Mouse (Mus musculus): Measurements from ENCODE around the gene Nde1.
"Not testable (repeated sequence)": the region's sequence is repeated elsewhere in the genome, so short reads cannot be mapped to it uniquely, and the experiment has no call there.

Nde1 gene

DNA sequence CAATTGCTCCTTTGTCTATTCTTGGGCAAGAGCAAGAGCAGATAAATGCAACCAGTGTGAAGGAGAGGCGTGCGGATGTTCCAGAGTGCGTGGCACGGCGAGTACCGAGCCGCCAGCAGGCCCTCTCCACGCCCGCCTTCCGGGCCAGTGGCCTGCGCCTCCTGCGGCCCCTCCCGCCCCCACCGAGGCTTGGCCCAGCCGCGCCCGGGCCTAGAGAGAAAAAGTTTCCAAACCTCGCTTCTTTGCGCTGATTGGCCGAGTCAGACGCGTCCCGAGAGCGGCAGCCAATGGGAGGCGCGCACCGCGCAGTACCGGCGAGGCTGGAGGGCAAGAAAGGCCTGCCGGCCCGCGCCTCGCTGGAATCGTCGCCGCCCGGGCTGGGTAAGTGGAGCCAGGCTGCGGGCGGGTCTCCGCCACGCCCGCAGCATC is at the start of gene Nde1, which contains the start of gene Marf1:
Gene Nde1, plus strand, starts transcription at position 288 of the 429 bp plus-strand sequence.
Gene Marf1, minus strand, starts transcription at position 364 of the 429 bp plus-strand sequence.
- DNase-seq (ENCODE audit: low spot score) = peak; percentile 57

GRCm38 (mm10) chr16:14117299-14117698 is 45.8 kb upstream of the Nde1 start:
- no peak for DNase-seq (ENCODE audit: low spot score)

DNA sequence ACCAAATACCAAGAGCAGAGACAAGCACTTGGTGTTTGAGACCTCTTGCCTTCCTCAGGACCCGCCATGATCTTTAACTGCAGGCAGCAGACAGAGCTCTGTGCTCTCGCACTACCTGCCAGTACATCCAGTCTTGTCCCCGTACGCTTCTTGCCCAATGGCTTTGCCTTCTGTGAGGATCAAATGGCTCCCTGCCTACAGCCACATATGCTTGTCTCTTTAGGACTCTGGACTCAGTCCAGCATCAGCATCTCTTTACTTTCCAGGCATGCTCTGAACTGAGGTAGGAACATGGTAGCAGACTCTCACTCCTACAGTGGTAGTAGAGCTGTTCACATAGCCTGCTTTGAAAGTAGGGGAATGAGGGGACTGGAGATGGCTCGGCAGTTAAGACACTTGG is 42.1 kb upstream of the Nde1 start:
- DNase-seq (ENCODE audit: low spot score) = no peak

DNA sequence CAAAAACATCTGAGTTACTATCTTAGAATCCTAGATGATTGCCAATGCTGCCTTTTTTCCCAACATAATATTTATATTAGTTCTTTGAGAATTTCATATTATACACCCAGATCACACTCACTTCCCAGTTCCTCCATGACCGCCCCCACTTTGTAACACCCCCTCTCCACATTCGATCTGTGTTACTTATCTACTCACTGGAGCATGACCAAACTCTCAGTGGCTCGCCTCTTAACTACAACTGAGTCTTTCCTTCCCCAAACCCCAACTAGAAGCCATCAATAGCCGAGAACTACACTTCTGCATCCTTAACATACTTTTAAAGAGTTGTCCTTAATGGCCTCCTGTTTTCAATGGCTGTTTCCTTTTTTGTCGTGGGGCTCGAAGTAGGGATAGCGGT is 41.5 kb upstream of the Nde1 start:
- DNase-seq (ENCODE audit: low spot score) = no peak

GRCm38 (mm10) chr16:14122586-14122985 is 40.5 kb upstream of the Nde1 start:
- no peak for DNase-seq (ENCODE audit: low spot score)

- DNase-seq (ENCODE audit: low spot score) = no peak
Measured at GRCm38 (mm10) chr16:14123901-14124300, 39.2 kb upstream of the Nde1 start.

- DNase-seq (ENCODE audit: low spot score) = no peak
Measured at GRCm38 (mm10) chr16:14124709-14125108, 38.4 kb upstream of the Nde1 start.

DNA sequence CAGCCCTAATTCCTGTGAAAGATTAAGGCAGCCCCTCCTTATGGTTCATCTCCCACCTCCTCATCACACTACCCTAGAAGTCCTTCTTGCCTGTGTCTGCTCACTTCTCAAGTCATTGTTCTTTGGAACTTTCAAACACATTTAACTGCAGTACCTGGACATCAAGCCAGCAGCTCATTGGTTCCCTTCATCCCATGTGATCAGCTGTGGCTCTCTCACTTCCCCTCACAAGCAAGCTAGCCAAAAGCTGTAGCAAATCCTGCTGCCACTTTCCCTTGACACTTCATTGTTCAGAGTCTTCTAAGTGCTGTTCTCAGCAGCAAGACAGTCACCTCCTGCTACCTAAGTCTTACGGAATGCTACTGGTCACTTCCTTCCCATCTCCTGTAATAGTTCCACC is 37.8 kb upstream of the Nde1 start:
- no peak for DNase-seq (ENCODE audit: low spot score)

GRCm38 (mm10) chr16:14128977-14129376 is 34.1 kb upstream of the Nde1 start:
- no peak for DNase-seq (ENCODE audit: low spot score)

DNA sequence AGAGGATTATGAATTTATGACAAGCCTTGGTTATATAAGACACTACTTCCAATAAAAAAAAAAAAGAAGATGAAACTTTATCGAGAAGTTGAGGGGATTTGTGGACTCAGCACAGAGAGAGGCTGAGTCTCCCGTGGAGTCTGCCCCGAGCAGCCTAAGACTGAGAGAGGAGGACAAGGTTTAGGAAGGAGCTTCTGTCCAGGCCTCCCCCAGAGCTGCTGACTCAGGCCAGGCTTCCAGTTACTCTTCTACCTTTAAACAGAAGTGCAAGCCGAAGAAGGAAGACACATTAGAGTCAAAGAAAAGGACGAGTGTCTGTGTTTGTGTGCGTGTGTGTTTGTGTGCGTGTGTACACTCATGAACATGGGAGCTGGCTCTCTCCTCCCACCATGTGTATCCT is 32.3 kb upstream of the Nde1 start:
- no peak for DNase-seq (ENCODE audit: low spot score)

DNA sequence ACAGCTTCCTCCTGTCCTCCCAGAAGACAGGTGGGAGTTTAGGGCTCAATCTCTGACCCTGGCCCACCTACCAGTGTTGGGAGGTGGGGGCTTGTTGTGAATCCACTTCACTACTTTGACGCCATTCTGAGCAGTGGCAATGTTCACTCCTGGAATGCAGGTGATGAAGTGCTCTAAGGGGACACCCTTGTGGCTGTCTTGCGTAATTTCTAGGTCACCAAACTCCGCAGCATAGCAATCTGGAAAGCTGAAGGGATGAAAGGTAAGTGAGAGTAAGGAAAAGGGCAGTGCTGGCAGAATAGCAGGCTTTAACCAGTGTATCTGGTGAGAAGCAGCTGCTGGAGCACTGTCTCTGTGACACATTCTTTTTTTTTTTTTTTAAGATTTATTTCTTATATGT is 31.7 kb upstream of the Nde1 start:
- DNase-seq (ENCODE audit: low spot score) = no peak

GRCm38 (mm10) chr16:14131838-14132237 is 31.2 kb upstream of the Nde1 start:
- DNase-seq (ENCODE audit: low spot score) = no peak

DNA sequence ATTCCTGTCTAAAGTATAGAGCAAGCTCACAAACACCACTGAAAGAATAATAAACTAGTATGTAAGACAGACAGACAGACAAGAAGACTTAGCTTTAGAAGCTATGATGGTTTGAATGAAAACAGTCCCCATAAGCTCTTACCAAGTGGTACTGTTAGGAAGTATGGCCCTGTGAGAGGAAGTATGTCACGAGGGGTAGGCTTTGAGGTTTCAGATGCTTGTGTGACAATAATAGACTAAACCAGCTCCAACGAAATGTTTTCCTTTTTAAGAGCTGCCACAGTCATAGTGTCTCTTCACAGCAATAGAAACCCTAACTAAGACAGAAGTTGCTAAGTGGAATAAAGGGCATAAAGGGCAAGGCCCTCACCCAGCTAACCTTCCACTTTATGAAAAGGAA is 28.1 kb upstream of the Nde1 start:
- DNase-seq (ENCODE audit: low spot score) = no peak

DNA sequence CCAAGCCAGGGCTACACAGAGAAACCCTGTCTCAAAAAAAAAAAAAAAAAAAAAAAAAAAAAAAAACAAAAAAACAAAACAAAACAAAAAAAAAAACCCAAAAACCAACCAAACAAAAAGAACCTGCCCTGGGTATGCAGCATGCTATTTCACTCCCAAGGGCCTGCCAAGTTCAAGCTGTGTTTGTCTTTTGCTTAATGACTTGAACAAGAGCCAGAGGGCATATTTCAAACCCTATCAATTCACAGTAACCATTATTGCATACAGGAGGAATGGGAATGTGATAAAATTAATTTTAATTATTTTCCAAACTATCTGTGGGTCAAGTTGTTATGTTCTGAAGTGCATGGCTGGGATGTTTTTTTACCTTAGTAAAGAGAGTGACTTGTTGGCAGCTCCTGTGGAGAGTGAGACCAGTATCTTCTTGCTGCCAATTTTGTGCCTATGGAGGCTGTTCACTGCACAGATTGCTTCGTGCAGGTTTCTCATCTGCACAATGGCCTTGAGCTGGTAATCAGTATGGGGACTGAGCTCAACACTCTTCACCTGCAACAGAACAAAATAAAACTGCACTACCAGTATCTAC is 25.0 kb upstream of the Nde1 start:
- DNase-seq (ENCODE audit: low spot score) = no peak

DNA sequence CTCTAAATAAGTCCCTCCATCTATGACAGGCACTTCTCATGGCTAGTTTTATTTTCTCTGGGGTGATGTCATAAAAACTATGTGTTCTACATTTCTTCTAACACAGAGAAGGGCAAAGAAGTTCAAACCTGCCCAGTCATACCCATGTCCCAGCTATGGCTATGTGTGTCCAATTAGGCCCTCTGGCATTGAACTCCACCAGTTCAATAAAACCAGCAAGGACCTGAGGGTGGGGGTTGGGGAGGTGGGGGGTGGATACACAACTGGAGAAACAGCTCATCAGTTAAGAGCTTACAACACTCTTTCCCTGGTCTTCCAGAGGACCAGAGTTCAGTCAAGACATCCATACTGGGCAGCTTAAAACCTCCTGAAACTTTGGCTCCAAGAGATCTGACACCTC is 24.0 kb upstream of the Nde1 start:
- DNase-seq (ENCODE audit: low spot score) = no peak

- no peak for DNase-seq (ENCODE audit: low spot score)
Measured at GRCm38 (mm10) chr16:14143298-14143697, 19.8 kb upstream of the Nde1 start.

GRCm38 (mm10) chr16:14147712-14148111 is 15.4 kb upstream of the Nde1 start:
- DNase-seq (ENCODE audit: low spot score) = no peak

DNA sequence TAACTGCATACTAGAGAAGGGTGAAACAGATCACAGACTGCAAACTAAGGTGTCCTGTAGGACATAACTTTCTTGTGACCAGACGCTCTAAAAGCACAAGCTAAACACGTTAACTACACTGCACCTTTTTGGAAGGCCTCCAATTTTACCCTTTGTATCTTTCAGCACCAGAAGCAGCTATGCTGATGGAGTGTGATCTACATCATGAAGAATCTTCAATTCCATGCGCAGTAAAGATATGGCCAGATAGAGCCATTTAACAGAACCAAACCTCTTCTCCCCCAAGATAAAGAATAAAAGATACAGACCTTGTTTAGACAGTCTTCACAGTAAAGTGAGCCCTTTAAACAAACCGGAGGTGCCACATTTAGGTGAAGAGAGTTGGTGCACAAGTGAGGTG is 11.4 kb upstream of the Nde1 start:
- DNase-seq (ENCODE audit: low spot score) = no peak

DNA sequence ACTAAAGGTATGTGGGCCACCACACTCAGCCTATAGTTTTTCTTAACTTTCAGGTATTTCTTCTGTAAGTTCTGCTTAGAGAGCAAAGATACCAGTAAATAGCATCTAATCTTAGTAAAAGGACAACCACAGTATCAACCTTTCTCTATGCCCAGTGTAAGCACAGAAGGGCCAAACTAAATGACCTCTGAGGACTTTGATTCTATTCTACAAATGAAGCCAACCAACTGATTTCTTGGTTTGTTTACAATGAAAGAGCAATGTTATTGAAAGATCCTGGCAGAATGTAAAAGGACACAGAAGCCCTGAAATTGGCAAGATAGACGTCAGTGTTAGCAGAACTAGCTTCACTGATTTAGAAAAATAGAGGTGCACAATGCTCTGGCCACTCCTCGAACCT is 7.4 kb upstream of the Nde1 start:
- not testable (repeated sequence) for DNase-seq (ENCODE audit: low spot score)

DNA sequence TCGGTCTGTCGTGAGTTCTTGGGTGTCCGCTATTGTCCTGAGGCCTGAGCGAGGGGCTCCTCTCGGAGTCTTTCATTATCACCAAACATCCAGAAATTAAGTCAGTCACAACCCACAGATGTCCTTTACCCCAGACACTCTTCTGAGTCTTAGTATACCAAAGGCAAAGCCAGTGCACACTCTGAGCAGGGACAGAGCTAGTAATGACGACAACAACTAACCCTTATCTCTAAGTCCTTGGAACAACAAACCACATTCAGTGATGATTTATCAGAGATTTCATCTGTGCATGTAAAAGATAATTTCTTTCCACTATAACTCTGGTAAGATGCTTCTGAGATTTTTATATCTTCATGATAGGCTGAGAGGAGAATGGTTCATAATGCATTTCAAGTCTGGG is 6.8 kb upstream of the Nde1 start:
- DNase-seq (ENCODE audit: low spot score) = no peak

DNA sequence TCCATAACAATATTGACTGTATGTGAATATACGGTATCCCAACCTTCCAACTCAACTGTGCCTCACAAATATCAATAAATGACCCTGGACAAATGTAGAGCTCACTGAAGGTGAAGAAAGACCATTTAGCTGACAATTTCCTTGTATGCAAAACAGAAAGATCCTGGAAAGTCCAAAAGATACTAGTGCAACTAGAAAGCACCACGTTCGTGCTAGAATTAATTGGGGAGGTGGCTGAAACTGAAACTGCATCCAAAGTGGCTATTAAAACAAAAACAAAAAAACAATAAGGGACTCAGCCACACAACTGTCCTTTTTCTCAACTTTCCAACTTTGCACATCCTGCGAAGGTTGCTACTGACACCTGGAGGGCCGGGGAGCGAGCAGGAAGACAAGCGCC is 4.5 kb upstream of the Nde1 start:
- no peak for DNase-seq (ENCODE audit: low spot score)

DNA sequence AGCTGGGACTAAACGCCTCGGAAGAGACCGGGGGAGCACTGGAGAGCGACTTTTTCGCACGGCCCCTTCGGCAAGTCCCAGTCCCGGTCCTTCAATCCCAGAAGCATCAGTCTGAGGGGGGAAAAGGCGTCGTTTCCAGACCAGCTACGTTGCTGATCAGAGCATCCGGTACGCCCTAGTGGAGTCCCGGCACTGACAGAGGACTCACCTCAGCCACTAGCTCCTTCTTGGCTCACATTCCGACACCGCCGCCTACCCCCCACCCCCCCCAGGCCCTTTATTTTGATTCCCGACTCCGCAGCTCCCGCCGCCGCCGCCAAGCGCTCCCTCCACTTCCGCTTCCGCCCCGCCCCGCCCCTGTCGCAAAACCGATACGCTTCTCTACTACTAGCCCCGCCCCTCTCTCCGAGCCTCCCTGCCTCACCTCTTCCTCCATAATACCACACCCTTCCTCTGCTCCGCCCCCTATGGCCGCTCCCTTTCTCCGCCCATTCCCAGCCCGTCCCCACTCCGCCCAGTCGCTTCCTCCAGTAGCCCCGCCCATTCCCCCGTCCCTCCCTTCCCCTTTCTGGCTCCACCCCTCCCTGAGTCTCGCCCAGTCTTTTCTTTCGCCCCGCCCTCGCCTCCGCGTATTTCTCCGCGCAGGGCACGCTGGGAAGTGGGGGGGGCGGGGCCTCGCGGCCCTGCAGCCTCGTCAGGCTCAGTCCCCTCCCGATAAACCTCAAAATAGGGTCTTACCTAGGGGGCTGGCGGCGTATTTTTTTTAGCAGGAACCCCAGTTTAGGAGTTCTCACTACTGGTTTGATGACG is 3.9 kb upstream of the Nde1 start:
- DNase-seq (ENCODE audit: low spot score) = peak; percentile 97

DNA sequence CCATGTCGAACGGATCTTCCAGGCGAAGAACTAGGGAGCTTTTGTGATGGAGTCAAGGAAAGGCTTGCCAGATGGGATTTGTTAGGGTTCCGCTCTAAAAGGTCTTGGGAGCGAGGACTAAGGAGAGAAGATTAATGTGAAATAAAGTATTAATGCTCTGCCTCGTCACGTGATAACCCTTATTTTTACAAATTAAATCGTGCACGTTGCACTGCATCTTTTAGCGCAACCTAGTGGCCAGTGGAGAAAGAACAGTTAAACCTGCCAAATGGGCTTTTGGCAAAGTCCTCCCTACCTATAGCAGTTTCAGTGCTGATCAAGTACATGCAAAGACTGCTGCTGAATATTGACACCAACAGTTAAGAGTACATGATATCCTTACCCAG is 3.3 kb upstream of the Nde1 start:
- no peak for DNase-seq (ENCODE audit: low spot score)

- DNase-seq (ENCODE audit: low spot score) = no peak
Measured at GRCm38 (mm10) chr16:14160941-14161340, 2.1 kb upstream of the Nde1 start.
